Mouse (Mus musculus) midbrain, postnatal 0 days (tissue): ENCODE results near the gene Macf1. TPM values are rescaled to one million over a fixed set of nuclear protein-coding genes. Genes with fewer than 3 reads are reported as not detected.
"Not testable (repeated sequence)": the region's sequence is repeated elsewhere in the genome, so short reads cannot be mapped to it uniquely, and the experiment has no call there.

Experiments
- ATAC-seq: fragments of 200-750 bp; cut with Nextera tagmentation; 2 replicates; pipeline ENCODE4 v1.8.0; 2017; ENCODE audit warnings: moderate number of reproducible peaks, mild to moderate bottlenecking, moderate TSS enrichment, moderate library complexity; ENCODE audit not compliant: low FRiP score
- DNase-seq: peaks from one replicate; pipeline ENCODE4 v3.0.0-alpha.2; 2015; ENCODE audit warnings: low spot score
- H3K27ac ChIP-seq: fragments of 300-500 bp; sonication (generic); 2 replicates; pipeline ENCODE4 v1.5.1; 2014; ENCODE audit warnings: low read depth, mild to moderate bottlenecking, low read length, mixed read lengths
- H3K27me3 ChIP-seq: fragments of 300-500 bp; sonication (generic); 2 replicates; pipeline ENCODE4 v1.6.1; 2014; ENCODE audit warnings: low read length, control low read depth, mixed read lengths; ENCODE audit not compliant: insufficient read depth
- H3K36me3 ChIP-seq: fragments of 300-500 bp; sonication (generic); 2 replicates; pipeline ENCODE4 v1.6.1; 2014; ENCODE audit warnings: low read length, control low read depth, mixed read lengths; ENCODE audit not compliant: insufficient read depth
- H3K4me1 ChIP-seq: fragments of 300-500 bp; sonication (generic); 2 replicates; pipeline ENCODE4 v1.6.1; 2014; ENCODE audit warnings: mild to moderate bottlenecking, control low read depth, antibody characterized with exemption, low read length, mixed read lengths; ENCODE audit not compliant: insufficient read depth
- H3K4me2 ChIP-seq: fragments of 300-500 bp; sonication (generic); 2 replicates; pipeline ENCODE4 v1.6.1; 2014; ENCODE audit warnings: low read depth, mild to moderate bottlenecking, low read length, mixed read lengths; ENCODE audit not compliant: poor library complexity, severe bottlenecking
- H3K4me3 ChIP-seq: fragments of 300-500 bp; sonication (generic); 2 replicates; pipeline ENCODE4 v1.5.1; 2014; ENCODE audit warnings: low read depth, mild to moderate bottlenecking, low read length, moderate library complexity
- H3K9ac ChIP-seq: fragments of 300-500 bp; sonication (generic); replicated peaks from 2 replicates; pipeline ENCODE4 v1.6.1; 2014; ENCODE audit warnings: mild to moderate bottlenecking, low read length, moderate library complexity, mixed read lengths; ENCODE audit not compliant: poor library complexity, severe bottlenecking
- H3K9me3 ChIP-seq: fragments of 300-500 bp; sonication (generic); 2 replicates; pipeline ENCODE4 v1.6.1; 2016; ENCODE audit warnings: low read length, control low read depth
- CTCF ChIP-seq: IDR thresholded peaks from 2 replicates; pipeline ENCODE4 v1.5.1; 2016; ENCODE audit warnings: antibody characterized with exemption, mild to moderate bottlenecking
- WGBS: fragments of 180-500 bp; shearing (Covaris S2); extraction: QIAGEN DNeasy Blood & Tissue Kit; methylation state at CpG from one replicate; pipeline ENCODE4 v1.1.7; 2014; 5-methylcytosine and 5-hydroxymethylcytosine counted together
- polyA plus RNA-seq: library from polyadenylated mRNA; unstranded; fragments of >200 nt; fragmentation: Nextera tagmentation; extraction: Ambion mirVana; gene quantifications from 2 replicates; pipeline ENCODE4 v1.2.1, GENCODE M21; 2015
- total RNA-seq: library from RNA; depleted of rRNA; stranded (reverse); fragments of >200 nt; gene quantifications from 2 replicates; pipeline ENCODE4 v1.2.3, GENCODE M21; 2014

Macf1 gene
- total and polyA plus RNA-seq, 2 experiments from 2014 or later, result 73.3 to 338 TPM

DNA sequence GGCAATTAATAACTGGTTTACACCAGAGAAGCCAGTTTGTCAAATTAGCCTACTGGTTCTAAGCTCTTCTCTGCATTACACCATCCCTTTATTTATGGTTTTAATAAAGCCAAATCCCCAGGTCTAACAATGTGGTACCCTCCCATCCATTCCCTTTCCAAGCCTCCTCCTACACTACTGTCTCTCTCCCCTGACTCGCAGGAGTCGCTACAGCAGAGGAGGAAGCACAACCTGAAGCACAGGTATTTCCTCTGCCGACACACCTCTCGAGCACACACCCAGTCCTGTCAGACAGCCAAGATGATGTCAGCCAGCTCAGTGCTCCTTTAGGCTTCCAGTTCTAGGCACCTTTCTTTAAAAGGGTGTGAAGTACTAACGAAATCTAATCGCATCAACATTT lies 47.0 kb downstream of the Macf1 start:
- no peak overlapping the region for H3K9ac ChIP-seq
- 94% methylated on average over 6 of the region's 6 CpGs for WGBS
- H3K27ac ChIP-seq, result no peak overlapping the region
- H3K36me3 ChIP-seq, result no peaks in the 10 kb centered on the region
- ATAC-seq (no peak), DNase-seq (no peak)
- no peak overlapping the region for H3K4me2 ChIP-seq
- H3K4me3 ChIP-seq, result no peak overlapping the region
- no peaks in the 10 kb centered on the region for H3K9me3 ChIP-seq
- TF ChIP-seq CTCF, result no peak
- H3K27me3 ChIP-seq, result no peaks in the 10 kb centered on the region
- no peaks in the 10 kb centered on the region for H3K4me1 ChIP-seq

DNA sequence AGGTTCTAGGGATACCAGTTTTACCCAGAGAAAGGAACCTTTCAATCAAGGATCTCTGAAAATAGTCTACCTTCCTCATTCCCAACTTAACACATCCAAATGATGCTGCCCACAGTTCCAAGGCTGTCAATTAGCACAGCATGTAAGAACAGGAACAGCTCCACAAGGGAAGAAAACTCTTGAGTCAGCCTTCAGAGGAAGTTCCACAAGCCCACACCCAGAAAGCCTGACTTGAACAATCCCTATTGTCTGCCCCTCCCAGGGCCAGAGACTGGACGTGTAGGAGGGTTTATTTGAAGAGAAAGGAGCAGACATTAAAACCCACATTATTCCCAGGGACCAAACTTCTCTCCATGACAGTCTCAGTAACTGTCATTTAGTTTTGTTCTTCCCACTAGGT lies 48.7 kb downstream of the Macf1 start:
- no peak for ATAC-seq

DNA sequence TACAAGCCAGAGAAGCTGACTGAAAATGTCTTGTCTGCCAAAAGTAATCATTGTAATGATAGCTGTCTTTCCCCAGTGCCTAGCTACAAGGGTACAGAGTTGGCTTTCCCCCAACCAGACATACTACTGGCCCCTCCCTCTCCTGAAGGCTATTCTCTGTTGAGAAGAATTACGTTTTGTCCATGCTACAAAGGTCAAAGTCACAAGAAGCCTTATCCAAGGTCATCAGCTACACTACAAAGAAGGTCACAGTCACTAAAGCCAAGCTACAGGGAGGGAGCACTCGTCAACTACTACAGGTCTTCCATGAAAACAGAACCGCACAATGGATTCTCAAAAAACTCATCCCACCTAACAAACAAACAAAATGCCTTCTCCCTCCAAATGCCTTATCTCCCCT lies 49.7 kb downstream of the Macf1 start:
- Histone ChIP-seq H3K4me2 (no peak overlapping the region), H3K4me3 (no peak overlapping the region), H3K27me3 (no peaks in the 10 kb centered on the region), H3K9ac (no peak overlapping the region), H3K27ac (no peak overlapping the region), H3K4me1 (no peaks in the 10 kb centered on the region), H3K9me3 (no peaks in the 10 kb centered on the region), H3K36me3 (0 out of 2 replicates have a peak, but pooled peaks cover under 1% of the 10 kb centered on the region)
- TF ChIP-seq CTCF, result no peak
- no peak for ATAC-seq
- no peak for DNase-seq
- WGBS, result 61% methylated on average over 3 of the region's 3 CpGs

More for the DNA sequence above, 48.7 kb downstream of the Macf1 start:
- H3K9me3 ChIP-seq, result no peaks in the 10 kb centered on the region
- no peak overlapping the region for H3K9ac ChIP-seq
- no peaks in the 10 kb centered on the region for H3K27me3 ChIP-seq
- DNase-seq, result no peak
- WGBS, result 8% methylated on average over 1 of the region's 1 CpGs
- no peaks in the 10 kb centered on the region for H3K4me1 ChIP-seq
- H3K36me3 ChIP-seq, result no peaks in the 10 kb centered on the region
- no peak for TF ChIP-seq CTCF
- no peak overlapping the region for H3K4me2 ChIP-seq
- H3K4me3 ChIP-seq, result no peak overlapping the region
- H3K27ac ChIP-seq, result no peak overlapping the region

DNA sequence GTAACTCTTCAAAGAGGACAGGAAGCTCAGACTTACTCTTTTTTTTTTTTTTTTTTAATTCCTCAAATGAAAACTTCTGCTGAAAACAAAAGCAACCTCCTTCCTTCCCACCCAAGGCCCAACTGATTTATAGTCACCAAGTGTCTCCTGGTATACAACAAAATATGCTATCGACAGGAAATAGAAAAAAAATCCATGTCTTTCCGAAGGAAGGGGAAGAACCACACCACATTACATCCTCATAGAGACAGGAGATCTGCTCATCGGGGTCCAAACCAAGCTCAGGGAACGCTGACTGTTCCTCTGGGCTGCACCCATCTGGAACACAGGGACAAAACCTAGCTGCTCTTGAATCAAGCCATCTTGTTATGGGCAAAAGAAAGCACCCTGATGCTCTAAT lies 50.3 kb downstream of the Macf1 start:
- no peak for TF ChIP-seq CTCF
- WGBS, result 76% methylated on average over 4 of the region's 4 CpGs
- Histone ChIP-seq H3K4me1 (no peaks in the 10 kb centered on the region), H3K9me3 (no peaks in the 10 kb centered on the region), H3K9ac (no peak overlapping the region), H3K36me3 (0 out of 2 replicates have a peak, but pooled peaks cover 2% of the 10 kb centered on the region), H3K27ac (no peak overlapping the region; the same call in 1 of the 2 replicates), H3K4me2 (no peak overlapping the region), H3K4me3 (no peak overlapping the region), H3K27me3 (no peaks in the 10 kb centered on the region)
- DNase-seq, result no peak
- no peak for ATAC-seq

GRCm38 (mm10) chr4:123633370-123633769 lies 50.8 kb downstream of the Macf1 start:
- 28% methylated on average over 3 of the region's 3 CpGs for WGBS
- ATAC-seq (no peak), DNase-seq (peak; percentile 61)

DNA sequence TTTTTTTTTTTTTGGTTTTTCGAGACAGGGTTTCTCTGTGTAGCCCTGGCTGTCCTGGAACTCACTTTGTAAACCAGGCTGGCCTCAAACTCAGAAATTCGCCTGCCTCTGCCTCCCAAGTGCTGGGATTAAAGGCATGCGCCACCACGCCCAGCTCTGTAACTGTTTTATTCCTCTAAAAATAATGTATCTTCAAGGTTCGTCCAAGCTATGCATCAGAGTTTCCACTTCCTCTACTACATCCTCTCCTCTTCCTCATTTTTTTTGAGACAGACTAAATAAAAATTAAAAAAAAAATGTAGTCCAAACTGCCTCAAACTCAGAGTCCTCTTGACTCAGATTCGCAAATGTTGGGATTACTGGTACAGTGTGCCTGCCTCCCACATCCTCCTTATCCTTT lies 52.0 kb downstream of the Macf1 start:
- ATAC-seq, result not testable (repeated sequence)
- WGBS, result 96% methylated on average over 5 of the region's 6 CpGs

More at GRCm38 (mm10) chr4:123633370-123633769, 50.8 kb downstream of the Macf1 start:
- Histone ChIP-seq H3K36me3 (0 out of 2 replicates have a peak, but pooled peaks cover 2% of the 10 kb centered on the region), H3K4me1 (no peaks in the 10 kb centered on the region), H3K27me3 (no peaks in the 10 kb centered on the region), H3K4me3 (no peak overlapping the region), H3K9ac (no peak overlapping the region), H3K4me2 (no peak overlapping the region), H3K9me3 (no peaks in the 10 kb centered on the region), H3K27ac (no peak overlapping the region)
- TF ChIP-seq CTCF, result peak; percentile 61

More for the DNA sequence above, 52.0 kb downstream of the Macf1 start:
- H3K4me2 ChIP-seq, DNase-seq, H3K4me1 ChIP-seq, H3K4me3 ChIP-seq, H3K36me3 ChIP-seq, H3K27me3 ChIP-seq, H3K9me3 ChIP-seq, H3K9ac ChIP-seq: not testable (repeated sequence)
- 0 out of 2 replicates have a peak overlapping the region, but pooled peaks have one; percentile 12 for H3K27ac ChIP-seq
